Mouse (Mus musculus): ENCODE measurements at regions not wholly inside any gene's neighbourhood (a gene's known extent, or its start where the extent isn't known, plus 50 kb on each side); places are given as distances from the start of the nearest gene placed in this dataset.

GRCm38 (mm10) chr4:32165918-32166528, 72.6 kb upstream of the Bach2 start:
- Histone ChIP-seq H3K27me3 (ENCODE audit: control insufficient read depth in 1 of 2, insufficient read depth in 2 of 2, low read length in 2 of 2) (no peaks in the 10 kb centered on the region), H3K9ac (ENCODE audit: control insufficient read depth, low read depth, low read length, poor library complexity, severe bottlenecking) (peak overlapping the region; percentile 37), H3K9me3 (replicated peaks; ENCODE audit: insufficient read depth, low read length) (no peaks in the 10 kb centered on the region), H3K4me3 (ENCODE audit: control insufficient read depth in 1 of 2, insufficient read depth in 1 of 2, low read depth in 2 of 2, low read length in 2 of 2) (peak overlapping the region; percentile 42 to 62; a peak in 3 of 4 replicates), H3K79me2 (ENCODE audit: control insufficient read depth, insufficient read depth, low read length, poor library complexity) (peaks cover 2% of the 10 kb centered on the region), H3K36me3 (ENCODE audit: control insufficient read depth in 1 of 2, insufficient read depth in 2 of 2, low read length in 2 of 2) (peaks cover 0 to 8% of the 10 kb centered on the region in 2 experiments; a peak in 2 of 4 replicates), H3K4me1 (ENCODE audit: control insufficient read depth in 1 of 2, insufficient read depth in 2 of 2, low read length in 2 of 2) (peaks cover 5 to 19% of the 10 kb centered on the region in 2 experiments), H3K27ac (ENCODE audit: control insufficient read depth, low read depth, low read length) (no peak overlapping the region)
- no peak for TF ChIP-seq ZC3H11A (IDR thresholded peaks at IDR 0.05; ENCODE audit: low read depth, low read length)
- TF ChIP-seq CTCF (IDR thresholded peaks at IDR 0.05 in 2 of 3, conservative IDR thresholded peaks at IDR 0.05 in 1 of 3; ENCODE audit: control insufficient read depth in 1 of 3, insufficient read depth in 1 of 3, low read depth in 2 of 3, low read length in 3 of 3, poor library complexity in 1 of 3, severe bottlenecking in 1 of 3) = no peak
- no peak for TF ChIP-seq TCF12 (IDR thresholded peaks at IDR 0.05; ENCODE audit: low read depth, low read length)
- peak; percentile 24 for DNase-seq (ENCODE audit: low read depth, low spot score)

- H3K9ac ChIP-seq (ENCODE audit: control insufficient read depth, low read depth, low read length, poor library complexity, severe bottlenecking) = no peak overlapping the region
- peaks cover 0 to 9% of the 10 kb centered on the region in 2 experiments; a peak in 2 of 4 replicates for H3K36me3 ChIP-seq (ENCODE audit: control insufficient read depth in 1 of 2, insufficient read depth in 2 of 2, low read length in 2 of 2)
- TF ChIP-seq EP300 (IDR thresholded peaks at IDR 0.05; ENCODE audit: low read depth in 1 of 2, low read length in 2 of 2) = no peak
- H3K27ac ChIP-seq (ENCODE audit: control insufficient read depth, low read depth, low read length) = no peak overlapping the region
- DNase-seq (ENCODE audit: low read depth, low spot score) = no peak
- peaks cover 2% of the 10 kb centered on the region for H3K79me2 ChIP-seq (ENCODE audit: control insufficient read depth, insufficient read depth, low read length, poor library complexity)
- H3K4me1 ChIP-seq (ENCODE audit: control insufficient read depth in 1 of 2, insufficient read depth in 2 of 2, low read length in 2 of 2) = peaks cover 8 to 16% of the 10 kb centered on the region in 2 experiments
- H3K27me3 ChIP-seq (ENCODE audit: control insufficient read depth in 1 of 2, insufficient read depth in 2 of 2, low read length in 2 of 2) = no peaks in the 10 kb centered on the region
- H3K9me3 ChIP-seq (replicated peaks; ENCODE audit: insufficient read depth, low read length) = no peaks in the 10 kb centered on the region
- H3K4me3 ChIP-seq (ENCODE audit: control insufficient read depth in 1 of 2, insufficient read depth in 1 of 2, low read depth in 2 of 2, low read length in 2 of 2) = peak overlapping the region in 1 of 2 experiments; percentile 62; a peak in 1 of 4 replicates
Observed at GRCm38 (mm10) chr4:32167151-32167550, 71.5 kb upstream of the Bach2 start.

- Histone ChIP-seq H3K36me3 (ENCODE audit: control insufficient read depth in 1 of 2, insufficient read depth in 2 of 2, low read length in 2 of 2) (peaks cover 0 to 19% of the 10 kb centered on the region in 2 experiments; a peak in 2 of 4 replicates), H3K9ac (ENCODE audit: control insufficient read depth, low read depth, low read length, poor library complexity, severe bottlenecking) (peak overlapping the region; percentile 75), H3K9me3 (replicated peaks; ENCODE audit: insufficient read depth, low read length) (no peaks in the 10 kb centered on the region), H3K4me3 (ENCODE audit: control insufficient read depth in 1 of 2, insufficient read depth in 1 of 2, low read depth in 2 of 2, low read length in 2 of 2) (peak overlapping the region; percentile 39 to 74), H3K27me3 (ENCODE audit: control insufficient read depth in 1 of 2, insufficient read depth in 2 of 2, low read length in 2 of 2) (no peaks in the 10 kb centered on the region), H3K4me1 (ENCODE audit: control insufficient read depth in 1 of 2, insufficient read depth in 2 of 2, low read length in 2 of 2) (peaks cover 8 to 32% of the 10 kb centered on the region in 2 experiments), H3K79me2 (ENCODE audit: control insufficient read depth, insufficient read depth, low read length, poor library complexity) (peaks cover 2% of the 10 kb centered on the region), H3K27ac (ENCODE audit: control insufficient read depth, low read depth, low read length) (peak overlapping the region; percentile 100)
- DNase-seq (ENCODE audit: low read depth, low spot score) = no peak
- TF ChIP-seq E2F4 (IDR thresholded peaks at IDR 0.05; ENCODE audit: borderline replicate concordance, low read depth, low read length) (no peak), NELFE (IDR thresholded peaks at IDR 0.05; ENCODE audit: low read depth, low read length) (0 out of 2 replicates have a peak, but pooled peaks have one; percentile 12), GABPA (IDR thresholded peaks at IDR 0.05; ENCODE audit: low read depth, low read length) (no peak)
Observed at GRCm38 (mm10) chr4:32170106-32170459, 68.5 kb upstream of the Bach2 start.

Data from MEL (cell line).